Mouse (Mus musculus): ENCODE measurements around the gene Phactr1. TPM values are rescaled to one million over a fixed set of nuclear protein-coding genes. Genes with fewer than 3 reads are reported as not detected.

The Phactr1 gene
- total and polyA plus RNA-seq, 2 experiments from 2014 or later, result 84.5 to 106 TPM

- Histone ChIP-seq H3K4me3 (ENCODE audit: low read depth, low read length) (no peak overlapping the region), H3K9me3 (ENCODE audit: low read length) (no peaks in the 10 kb centered on the region), H3K4me1 (ENCODE audit: insufficient read depth) (no peaks in the 10 kb centered on the region), H3K4me2 (ENCODE audit: low read depth) (no peak overlapping the region), H3K27ac (ENCODE audit: low read depth, low read length) (no peak overlapping the region), H3K36me3 (ENCODE audit: insufficient read depth) (peaks cover 5% of the 10 kb centered on the region), H3K9ac (no peak overlapping the region), H3K27me3 (ENCODE audit: insufficient read depth, low read length) (no peaks in the 10 kb centered on the region)
- ATAC-seq, result no peak
- WGBS, result 59% methylated on average over 17 of the region's 17 CpGs
- DNase-seq, result no peak
- no peak for TF ChIP-seq CTCF (IDR thresholded peaks at IDR 0.05; ENCODE audit: low read depth)
Observed at GRCm38 (mm10) chr13:43123895-43124682, 443.7 kb downstream of the Phactr1 start.

GRCm38 (mm10) chr13:43124683-43125074 is 444.3 kb downstream of the Phactr1 start:
- 51% methylated on average over 4 of the region's 4 CpGs for WGBS
- ATAC-seq, result no peak
- H3K9me3 ChIP-seq (ENCODE audit: low read length), result no peaks in the 10 kb centered on the region

GRCm38 (mm10) chr13:43130161-43130560 is 449.7 kb downstream of the Phactr1 start:
- no peak for DNase-seq
- no peak for ATAC-seq
- Histone ChIP-seq H3K9ac (no peak overlapping the region), H3K4me3 (ENCODE audit: low read depth, low read length) (no peak overlapping the region), H3K4me1 (ENCODE audit: insufficient read depth) (no peaks in the 10 kb centered on the region), H3K9me3 (ENCODE audit: low read length) (no peaks in the 10 kb centered on the region), H3K36me3 (ENCODE audit: insufficient read depth) (peaks cover 19% of the 10 kb centered on the region), H3K27me3 (ENCODE audit: insufficient read depth, low read length) (no peaks in the 10 kb centered on the region), H3K4me2 (ENCODE audit: low read depth) (no peak overlapping the region), H3K27ac (ENCODE audit: low read depth, low read length) (no peak overlapping the region)
- WGBS, result 77% methylated on average over 6 of the region's 6 CpGs
- no peak for TF ChIP-seq CTCF (IDR thresholded peaks at IDR 0.05; ENCODE audit: low read depth)

More at GRCm38 (mm10) chr13:43124683-43125074, 444.3 kb downstream of the Phactr1 start:
- Histone ChIP-seq H3K27ac (ENCODE audit: low read depth, low read length) (no peak overlapping the region), H3K36me3 (ENCODE audit: insufficient read depth) (peaks cover 5% of the 10 kb centered on the region), H3K4me1 (ENCODE audit: insufficient read depth) (no peaks in the 10 kb centered on the region), H3K27me3 (ENCODE audit: insufficient read depth, low read length) (no peaks in the 10 kb centered on the region), H3K9ac (no peak overlapping the region), H3K4me2 (ENCODE audit: low read depth) (no peak overlapping the region), H3K4me3 (ENCODE audit: low read depth, low read length) (no peak overlapping the region)
- no peak for DNase-seq
- TF ChIP-seq CTCF (IDR thresholded peaks at IDR 0.05; ENCODE audit: low read depth), result no peak

- no peak for DNase-seq
- H3K27ac ChIP-seq (ENCODE audit: low read depth, low read length), result no peak overlapping the region
Observed at GRCm38 (mm10) chr13:43131741-43132191, 451.3 kb downstream of the Phactr1 start.

GRCm38 (mm10) chr13:43132859-43133258 is 452.4 kb downstream of the Phactr1 start:
- TF ChIP-seq CTCF (IDR thresholded peaks at IDR 0.05; ENCODE audit: low read depth), result no peak
- Histone ChIP-seq H3K4me3 (ENCODE audit: low read depth, low read length) (no peak overlapping the region), H3K27me3 (ENCODE audit: insufficient read depth, low read length) (no peaks in the 10 kb centered on the region), H3K9ac (no peak overlapping the region), H3K9me3 (ENCODE audit: low read length) (no peaks in the 10 kb centered on the region), H3K27ac (ENCODE audit: low read depth, low read length) (no peak overlapping the region), H3K4me2 (ENCODE audit: low read depth) (no peak overlapping the region), H3K36me3 (ENCODE audit: insufficient read depth) (peaks cover 34% of the 10 kb centered on the region), H3K4me1 (ENCODE audit: insufficient read depth) (no peaks in the 10 kb centered on the region)
- DNase-seq, result no peak
- WGBS, result 67% methylated on average over 9 of the region's 9 CpGs
- ATAC-seq, result no peak

More at GRCm38 (mm10) chr13:43131741-43132191, 451.3 kb downstream of the Phactr1 start:
- Histone ChIP-seq H3K9me3 (ENCODE audit: low read length) (no peaks in the 10 kb centered on the region), H3K4me1 (ENCODE audit: insufficient read depth) (no peaks in the 10 kb centered on the region), H3K4me3 (ENCODE audit: low read depth, low read length) (no peak overlapping the region), H3K9ac (no peak overlapping the region), H3K27me3 (ENCODE audit: insufficient read depth, low read length) (no peaks in the 10 kb centered on the region), H3K36me3 (ENCODE audit: insufficient read depth) (peaks cover 31% of the 10 kb centered on the region), H3K4me2 (ENCODE audit: low read depth) (no peak overlapping the region)
- 73% methylated on average over 10 of the region's 10 CpGs for WGBS
- no peak for TF ChIP-seq CTCF (IDR thresholded peaks at IDR 0.05; ENCODE audit: low read depth)
- ATAC-seq, result peak; percentile 33

- Histone ChIP-seq H3K9ac (no peak overlapping the region), H3K4me1 (ENCODE audit: insufficient read depth) (no peaks in the 10 kb centered on the region), H3K27me3 (ENCODE audit: insufficient read depth, low read length) (no peaks in the 10 kb centered on the region), H3K9me3 (ENCODE audit: low read length) (no peaks in the 10 kb centered on the region), H3K27ac (ENCODE audit: low read depth, low read length) (no peak overlapping the region), H3K4me2 (ENCODE audit: low read depth) (no peak overlapping the region), H3K4me3 (ENCODE audit: low read depth, low read length) (no peak overlapping the region), H3K36me3 (ENCODE audit: insufficient read depth) (peaks cover 31% of the 10 kb centered on the region)
- 71% methylated on average over 7 of the region's 7 CpGs for whole genome bisulfite sequencing
- ATAC-seq (no peak), DNase-seq (no peak)
- TF ChIP-seq CTCF (IDR thresholded peaks at IDR 0.05; ENCODE audit: low read depth), result no peak
Observed at GRCm38 (mm10) chr13:43133400-43133799, 453.0 kb downstream of the Phactr1 start.

- ATAC-seq (no peak), DNase-seq (peak; percentile 24)
- Histone ChIP-seq H3K27ac (ENCODE audit: low read depth, low read length) (no peak overlapping the region), H3K4me2 (ENCODE audit: low read depth) (no peak overlapping the region), H3K9ac (no peak overlapping the region), H3K4me1 (ENCODE audit: insufficient read depth) (no peaks in the 10 kb centered on the region), H3K4me3 (ENCODE audit: low read depth, low read length) (no peak overlapping the region), H3K36me3 (ENCODE audit: insufficient read depth) (peaks cover 31% of the 10 kb centered on the region), H3K9me3 (ENCODE audit: low read length) (no peaks in the 10 kb centered on the region), H3K27me3 (ENCODE audit: insufficient read depth, low read length) (no peaks in the 10 kb centered on the region)
- no peak for TF ChIP-seq CTCF (IDR thresholded peaks at IDR 0.05; ENCODE audit: low read depth)
- whole genome bisulfite sequencing, result 35% methylated on average over 4 of the region's 4 CpGs
Observed at GRCm38 (mm10) chr13:43134468-43134867, 454.0 kb downstream of the Phactr1 start.
